9 mouse cellular contexts compared by ENCODE assay signal in the genomic region with DNA sequence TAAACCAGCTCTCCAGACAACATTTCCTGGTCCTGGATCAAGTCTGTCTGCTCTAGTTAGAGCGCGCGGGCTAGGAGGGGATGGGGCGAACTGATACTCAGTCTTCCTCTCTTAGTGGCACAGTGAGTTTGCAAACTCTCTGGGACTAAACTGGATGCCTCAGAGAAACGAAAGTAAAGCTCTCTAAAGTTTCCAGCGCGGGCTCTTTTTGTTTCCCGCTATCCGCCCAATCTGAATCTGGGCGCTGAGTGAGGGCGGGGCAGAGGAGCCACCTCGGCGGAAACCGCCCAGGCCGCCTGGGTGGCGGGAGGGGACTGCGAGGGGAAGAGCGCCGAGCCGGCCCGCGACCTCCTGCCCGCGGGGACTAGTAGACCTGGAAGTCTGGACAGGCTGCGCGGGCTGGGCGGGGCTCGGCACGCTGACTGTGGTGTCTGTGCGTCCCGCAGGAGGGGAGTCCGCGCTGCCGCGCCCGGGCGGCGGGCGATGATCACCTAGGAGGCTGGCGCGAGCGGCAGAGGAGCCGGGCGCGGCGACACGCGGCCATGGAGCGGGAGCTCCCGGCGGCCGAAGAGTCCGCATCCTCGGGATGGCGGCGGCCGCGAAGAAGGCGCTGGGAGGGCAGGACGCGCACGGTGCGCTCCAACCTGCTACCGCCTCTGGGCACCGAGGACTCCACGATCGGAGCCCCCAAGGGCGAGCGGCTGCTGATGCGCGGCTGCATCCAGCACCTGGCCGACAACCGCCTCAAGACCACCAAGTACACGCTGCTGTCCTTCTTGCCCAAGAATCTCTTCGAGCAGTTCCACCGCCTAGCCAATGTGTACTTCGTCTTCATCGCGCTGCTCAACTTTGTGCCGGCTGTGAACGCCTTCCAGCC. TPM values are rescaled to one million over a fixed set of nuclear protein-coding genes. Genes with fewer than 3 reads are reported as not detected.
A peak's percentile ranks its signal among the peaks of the same experiment; 100 is the strongest.
DNase-seq lines count a peak whose midpoint lies in the region; ATAC-seq and TF ChIP-seq lines count a peak whose summit lies in the region.
"Had no signal": no experiment of that assay in that cellular context is flagged by ENCODE, and none has a peak within 500 bp of the region (broad histone marks: within the 10 kb centered on the region; RNA-seq: fewer than 3 reads in every experiment).

No protein-coding gene starts in this region.

- H3K27ac ChIP-seq in embryonic facial prominence, embryonic 10.5 days (replicated peaks): peak overlapping the region; percentile 89
- H3K27ac ChIP-seq in kidney, adult 2 months (ENCODE audit: insufficient read depth, low read depth, low read length): peak overlapping the region; percentile 12; the same call in 1 of the 2 replicates
- no peak overlapping the region for H3K27ac ChIP-seq in liver, embryonic 16.5 days (ENCODE audit: low read length)
- peak overlapping the region; percentile 81 for H3K27ac ChIP-seq in stomach, embryonic 15.5 days

- H3K4me2 ChIP-seq in liver, embryonic 16.5 days (ENCODE audit: low read depth, low read length): peak overlapping the region; percentile 75
- peak overlapping the region; percentile 94 for H3K4me2 ChIP-seq in stomach, embryonic 15.5 days

- no peak for ATAC-seq in erythroblast, adult 5-6 weeks (replicated peaks; ENCODE audit: low FRiP score, poor library complexity, severe bottlenecking)
- ATAC-seq in liver, embryonic 16.5 days (ENCODE audit: low read depth): peak; percentile 83
- peak; percentile 90 for ATAC-seq in stomach, embryonic 15.5 days (ENCODE audit: insufficient read depth, low FRiP score, low read depth)

- TF ChIP-seq POLR2A in kidney, adult 2 months (IDR thresholded peaks at IDR 0.05; ENCODE audit: low read depth, low read length): no peak

- H3K4me3 ChIP-seq in erythroblast, embryonic 14.5 days (replicated peaks): peak overlapping the region; percentile 52
- H3K4me3 ChIP-seq in embryonic facial prominence, embryonic 10.5 days: peak overlapping the region; percentile 74
- peak overlapping the region; percentile 80 for H3K4me3 ChIP-seq in kidney, adult 2 months (ENCODE audit: insufficient read depth, low read depth, low read length)
- peak overlapping the region; percentile 63 for H3K4me3 ChIP-seq in liver, embryonic 16.5 days (ENCODE audit: low read depth, low read length)
- H3K4me3 ChIP-seq in stomach, embryonic 15.5 days (replicated peaks): peak overlapping the region; percentile 74

- peak; percentile 86 for DNase-seq in embryonic facial prominence, embryonic 10.5 days (ENCODE audit: low spot score)
- DNase-seq in heart, adult 8-10 months (ENCODE audit: low spot score): peak; percentile 53
- peak; percentile 63 for DNase-seq in kidney, adult 2 months
- DNase-seq in neural tube, embryonic 10.5 days (ENCODE audit: extremely low spot score, low spot score): peak; percentile 83

- TF ChIP-seq CTCF in kidney, adult 2 months (conservative IDR thresholded peaks at IDR 0.05; ENCODE audit: insufficient read depth, insufficient read length, low read depth, low read length): no peak

- H3K4me1 ChIP-seq in erythroblast, embryonic 14.5 days (ENCODE audit: control insufficient read depth): peaks cover 2% of the 10 kb centered on the region; the same call in 1 of the 2 replicates
- H3K4me1 ChIP-seq in embryonic facial prominence, embryonic 10.5 days: peaks cover 3% of the 10 kb centered on the region; the same call in 1 of the 2 replicates
- no peaks in the 10 kb centered on the region for H3K4me1 ChIP-seq in kidney, adult 2 months (ENCODE audit: control insufficient read depth, insufficient read depth, low read length)
- H3K4me1 ChIP-seq in liver, embryonic 16.5 days (ENCODE audit: control insufficient read depth, low read depth, low read length): peaks cover 3% of the 10 kb centered on the region; the same call in 1 of the 2 replicates
- H3K4me1 ChIP-seq in stomach, embryonic 15.5 days: 0 out of 2 replicates have a peak, but pooled peaks cover 8% of the 10 kb centered on the region

- under 1% methylated on average over 81 of the region's 81 CpGs for whole genome bisulfite sequencing in embryonic facial prominence, embryonic 10.5 days
- WGBS in kidney, adult 2 months: under 1% methylated on average over 81 of the region's 81 CpGs
- under 1% methylated on average over 77 of the region's 81 CpGs for WGBS in liver, embryonic 16.5 days (ENCODE audit: insufficient replicate concordance)
- WGBS in stomach, embryonic 15.5 days: under 1% methylated on average over 79 of the region's 81 CpGs

- no peaks in the 10 kb centered on the region for H3K9me3 ChIP-seq in erythroblast, embryonic 14.5 days (ENCODE audit: control insufficient read depth, low read length)
- no peaks in the 10 kb centered on the region for H3K9me3 ChIP-seq in embryonic facial prominence, embryonic 10.5 days
- H3K9me3 ChIP-seq in liver, embryonic 16.5 days (replicated peaks; ENCODE audit: control insufficient read depth, low read length): no peaks in the 10 kb centered on the region
- no peaks in the 10 kb centered on the region for H3K9me3 ChIP-seq in stomach, embryonic 15.5 days

- H3K36me3 ChIP-seq in erythroblast, embryonic 14.5 days (ENCODE audit: control insufficient read depth): no peaks in the 10 kb centered on the region
- H3K36me3 ChIP-seq in embryonic facial prominence, embryonic 10.5 days (replicated peaks): no peaks in the 10 kb centered on the region
- H3K36me3 ChIP-seq in kidney, adult 2 months (ENCODE audit: control insufficient read depth, insufficient read depth, low read length): no peaks in the 10 kb centered on the region
- H3K36me3 ChIP-seq in liver, embryonic 16.5 days (ENCODE audit: control insufficient read depth, insufficient read depth): no peaks in the 10 kb centered on the region
- no peaks in the 10 kb centered on the region for H3K36me3 ChIP-seq in stomach, embryonic 15.5 days

- H3K9ac ChIP-seq in liver, embryonic 16.5 days (ENCODE audit: low read depth, low read length): peak overlapping the region; percentile 47
- H3K9ac ChIP-seq in stomach, embryonic 15.5 days: peak overlapping the region; percentile 65

- peaks cover 19% of the 10 kb centered on the region for H3K27me3 ChIP-seq in erythroblast, embryonic 14.5 days (ENCODE audit: control insufficient read depth)
- H3K27me3 ChIP-seq in embryonic facial prominence, embryonic 10.5 days (replicated peaks; ENCODE audit: low read depth, poor library complexity, severe bottlenecking): peaks cover 20% of the 10 kb centered on the region
- no peaks in the 10 kb centered on the region for H3K27me3 ChIP-seq in kidney, adult 2 months (replicated peaks; ENCODE audit: control insufficient read depth, insufficient read depth, low read length)
- peaks cover 10% of the 10 kb centered on the region for H3K27me3 ChIP-seq in liver, embryonic 16.5 days (ENCODE audit: control insufficient read depth, insufficient read depth, low read depth, low read length)
- no peaks in the 10 kb centered on the region for H3K27me3 ChIP-seq in stomach, embryonic 15.5 days (replicated peaks)
- H3K27me3 ChIP-seq: CH12.LX had no signal

RNA-seq across cellular contexts. Expression of a gene that starts 2.2 kb away (rescaled TPM):
- 0.01 TPM in 1 of 2 replicates, not detected in the other for polyA plus RNA-seq in erythroblast, embryonic 14.5 days (2012)
- total RNA-seq in erythroblast, adult 5-6 weeks (2015; ENCODE audit: low replicate concordance): 1.7 and 2.1 TPM in 2 replicates
- total RNA-seq in erythroblast, adult 5-6 weeks (2017; ENCODE audit: low replicate concordance): 1.8 and 3.3 TPM in 2 replicates
- polyA plus RNA-seq in embryonic facial prominence, embryonic 10.5 days (2016; fragmentation: Nextera tagmentation; extraction: Ambion mirVana): 2.2 and 2.8 TPM in 2 replicates
- 1 to 10 TPM in 3 of 4 experiments, under 1 TPM in 1; 0.92 to 2.6 (median 1.3) TPM for total RNA-seq in heart, adult 8-10 months (2022)
- 1.5 TPM in 2 replicates for polyA plus RNA-seq in kidney, adult 2 months (2012; rRNA removed)
- 0.42 and 0.52 TPM in 2 replicates for polyA plus RNA-seq in liver, embryonic 16.5 days (2015; fragmentation: Nextera tagmentation; extraction: Ambion mirVana)
- polyA plus RNA-seq in stomach, embryonic 15.5 days (2015; fragmentation: Nextera tagmentation; extraction: Ambion mirVana): 3.9 and 4.0 TPM in 2 replicates
- total RNA-seq: CH12.LX had no signal
